Mouse (Mus musculus) cortical plate, adult 2 months (tissue): ENCODE results near the gene B3galnt1.

Source experiments
- CTCF ChIP-seq: fragments of 200-500 bp; IDR thresholded peaks from 2 replicates; pipeline ENCODE4 v1.5.1; 2011; ENCODE audit warnings: mild to moderate bottlenecking, control low read depth, low read length; ENCODE audit not compliant: insufficient read depth; ENCODE audit errors: extremely low read depth
- POLR2A ChIP-seq: fragments of 200-500 bp; IDR thresholded peaks from 2 replicates; pipeline ENCODE4 v1.6.1; 2011; ENCODE audit warnings: mild to moderate bottlenecking, low read length, control low read depth; ENCODE audit not compliant: insufficient read depth; ENCODE audit errors: extremely low read depth

- no peak for TF ChIP-seq CTCF
- no peak for TF ChIP-seq POLR2A
Observed at GRCm38 (mm10) chr3:69531511-69531910, 67.2 kb downstream of the B3galnt1 start.
